Mouse (Mus musculus) liver, embryonic 15.5 days (tissue): ENCODE measurements around the gene Cep89. TPM values are rescaled to one million over a fixed set of nuclear protein-coding genes. Genes with fewer than 3 reads are reported as not detected.

Experiments
- ATAC-seq: fragments of 200-750 bp; cut with Nextera tagmentation; 2 replicates; pipeline ENCODE4 v1.8.0; 2017; ENCODE audit warnings: moderate number of reproducible peaks, mild to moderate bottlenecking, moderate library complexity; ENCODE audit not compliant: insufficient read depth
- H3K27ac ChIP-seq: fragments of 300-500 bp; sonication (generic); replicated peaks from 2 replicates; pipeline ENCODE4 v1.5.1; 2015; ENCODE audit warnings: mild to moderate bottlenecking, inconsistent platforms
- H3K27me3 ChIP-seq: fragments of 300-500 bp; sonication (generic); 2 replicates; pipeline ENCODE4 v1.6.1; 2015; ENCODE audit warnings: mild to moderate bottlenecking, inconsistent platforms
- H3K36me3 ChIP-seq: fragments of 300-500 bp; sonication (generic); replicated peaks from 2 replicates; pipeline ENCODE4 v1.6.1; 2015; ENCODE audit warnings: moderate library complexity, mild to moderate bottlenecking, inconsistent platforms
- H3K4me1 ChIP-seq: fragments of 300-500 bp; sonication (generic); replicated peaks from 2 replicates; pipeline ENCODE4 v1.6.1; 2015; ENCODE audit warnings: inconsistent platforms
- H3K4me2 ChIP-seq: fragments of 300-500 bp; sonication (generic); 2 replicates; pipeline ENCODE4 v1.6.1; 2015; ENCODE audit warnings: moderate library complexity, mild to moderate bottlenecking, inconsistent platforms
- H3K4me3 ChIP-seq: fragments of 300-500 bp; sonication (generic); replicated peaks from 2 replicates; pipeline ENCODE4 v1.5.1; 2015; ENCODE audit warnings: mild to moderate bottlenecking, inconsistent platforms
- H3K9ac ChIP-seq: fragments of 300-500 bp; sonication (generic); 2 replicates; pipeline ENCODE4 v1.6.1; 2015; ENCODE audit warnings: moderate library complexity, mild to moderate bottlenecking, inconsistent platforms
- H3K9me3 ChIP-seq: fragments of 300-500 bp; sonication (generic); replicated peaks from 2 replicates; pipeline ENCODE4 v1.6.1; 2016; ENCODE audit warnings: inconsistent platforms
- WGBS: fragments of 180-500 bp; shearing (Covaris S2); methylation state at CpG from one replicate; pipeline ENCODE4 v1.1.7; 2015; ENCODE audit warnings: mixed read lengths; ENCODE audit not compliant: insufficient replicate concordance; 5-methylcytosine and 5-hydroxymethylcytosine counted together
- polyA plus RNA-seq: library from polyadenylated mRNA; unstranded; fragments of >200 nt; fragmentation: Nextera tagmentation; extraction: Ambion mirVana; gene quantifications from 2 replicates; pipeline ENCODE4 v1.2.1, GENCODE M21; 2015

Cep89 gene
- polyA plus RNA-seq, 1 experiment from 2014 or later = 19.4 TPM

GRCm38 (mm10) chr7:35365161-35365910, 31.5 kb upstream of the Cep89 start:
- 0 out of 2 replicates have a peak, but pooled peaks cover 7% of the 10 kb centered on the region for H3K4me1 ChIP-seq
- H3K27me3 ChIP-seq = no peaks in the 10 kb centered on the region
- no peak for ATAC-seq
- no peak overlapping the region for H3K4me2 ChIP-seq
- no peak overlapping the region for H3K27ac ChIP-seq
- 67% methylated on average over 12 of the region's 12 CpGs for WGBS
- H3K36me3 ChIP-seq = 0 out of 2 replicates have a peak, but pooled peaks cover 6% of the 10 kb centered on the region
- no peaks in the 10 kb centered on the region for H3K9me3 ChIP-seq
- H3K4me3 ChIP-seq = no peak overlapping the region
- H3K9ac ChIP-seq = no peak overlapping the region

GRCm38 (mm10) chr7:35371096-35371495, 25.7 kb upstream of the Cep89 start:
- 75% methylated on average over 14 of the region's 14 CpGs for WGBS

GRCm38 (mm10) chr7:35372483-35373017, 24.3 kb upstream of the Cep89 start:
- Histone ChIP-seq H3K36me3 (0 out of 2 replicates have a peak, but pooled peaks cover 3% of the 10 kb centered on the region), H3K4me3 (no peak overlapping the region), H3K4me2 (no peak overlapping the region), H3K9ac (no peak overlapping the region), H3K27me3 (no peaks in the 10 kb centered on the region), H3K9me3 (no peaks in the 10 kb centered on the region), H3K27ac (no peak overlapping the region), H3K4me1 (no peaks in the 10 kb centered on the region)
- WGBS = 71% methylated on average over 14 of the region's 14 CpGs
- ATAC-seq = no peak

More at GRCm38 (mm10) chr7:35371096-35371495, 25.7 kb upstream of the Cep89 start:
- H3K27ac ChIP-seq = no peak overlapping the region
- no peak overlapping the region for H3K9ac ChIP-seq
- 0 out of 2 replicates have a peak, but pooled peaks cover 6% of the 10 kb centered on the region for H3K36me3 ChIP-seq
- no peaks in the 10 kb centered on the region for H3K4me1 ChIP-seq
- H3K27me3 ChIP-seq = no peaks in the 10 kb centered on the region
- H3K4me2 ChIP-seq = no peak overlapping the region
- no peaks in the 10 kb centered on the region for H3K9me3 ChIP-seq
- ATAC-seq = no peak
- H3K4me3 ChIP-seq = no peak overlapping the region

GRCm38 (mm10) chr7:35373146-35373989, 23.5 kb upstream of the Cep89 start:
- Histone ChIP-seq H3K4me3 (no peak overlapping the region), H3K27me3 (no peaks in the 10 kb centered on the region), H3K9ac (no peak overlapping the region), H3K36me3 (0 out of 2 replicates have a peak, but pooled peaks cover under 1% of the 10 kb centered on the region), H3K4me1 (no peaks in the 10 kb centered on the region), H3K27ac (no peak overlapping the region), H3K4me2 (no peak overlapping the region), H3K9me3 (no peaks in the 10 kb centered on the region)
- ATAC-seq = no peak
- WGBS = 56% methylated on average over 16 of the region's 16 CpGs

- Histone ChIP-seq H3K4me3 (no peak overlapping the region), H3K36me3 (no peaks in the 10 kb centered on the region), H3K27me3 (no peaks in the 10 kb centered on the region; the same call in 1 of the 2 replicates), H3K9ac (no peak overlapping the region), H3K4me1 (no peaks in the 10 kb centered on the region; the same call in 1 of the 2 replicates), H3K4me2 (no peak overlapping the region), H3K9me3 (no peaks in the 10 kb centered on the region), H3K27ac (no peak overlapping the region)
- no peak for ATAC-seq
- 67% methylated on average over 7 of the region's 7 CpGs for WGBS
These were observed 22.6 kb upstream of the Cep89 start for GRCm38 (mm10) chr7:35374265-35374664.

- Histone ChIP-seq H3K27me3 (no peaks in the 10 kb centered on the region; the same call in 1 of the 2 replicates), H3K9ac (no peak overlapping the region), H3K4me2 (no peak overlapping the region), H3K36me3 (no peaks in the 10 kb centered on the region), H3K27ac (no peak overlapping the region), H3K4me3 (no peak overlapping the region), H3K4me1 (peaks cover 4% of the 10 kb centered on the region; the same call in 1 of the 2 replicates), H3K9me3 (no peaks in the 10 kb centered on the region)
- WGBS = 80% methylated on average over 9 of the region's 9 CpGs
- no peak for ATAC-seq
These were observed 20.2 kb upstream of the Cep89 start for GRCm38 (mm10) chr7:35376623-35377022.

- Histone ChIP-seq H3K4me2 (no peak overlapping the region), H3K36me3 (peaks cover 3% of the 10 kb centered on the region; the same call in 1 of the 2 replicates), H3K27ac (no peak overlapping the region), H3K9me3 (no peaks in the 10 kb centered on the region), H3K9ac (no peak overlapping the region), H3K27me3 (no peaks in the 10 kb centered on the region; the same call in 1 of the 2 replicates), H3K4me1 (peaks cover 4% of the 10 kb centered on the region; the same call in 1 of the 2 replicates), H3K4me3 (no peak overlapping the region)
- ATAC-seq = no peak
- WGBS = 45% methylated on average over 14 of the region's 16 CpGs
These were observed 17.2 kb upstream of the Cep89 start for GRCm38 (mm10) chr7:35379492-35380119.

- no peak overlapping the region for H3K9ac ChIP-seq
- H3K9me3 ChIP-seq = no peaks in the 10 kb centered on the region
- no peak for ATAC-seq
- H3K4me2 ChIP-seq = no peak overlapping the region
- WGBS = 61% methylated on average over 8 of the region's 8 CpGs
- no peak overlapping the region for H3K4me3 ChIP-seq
- H3K27ac ChIP-seq = no peak overlapping the region
- peaks cover 4% of the 10 kb centered on the region; the same call in 1 of the 2 replicates for H3K4me1 ChIP-seq
- peaks cover 4% of the 10 kb centered on the region; the same call in 1 of the 2 replicates for H3K36me3 ChIP-seq
- H3K27me3 ChIP-seq = no peaks in the 10 kb centered on the region; the same call in 1 of the 2 replicates
These were observed 16.5 kb upstream of the Cep89 start for GRCm38 (mm10) chr7:35380351-35380750.

- no peak overlapping the region for H3K27ac ChIP-seq
- no peaks in the 10 kb centered on the region for H3K9me3 ChIP-seq
- peaks cover 13% of the 10 kb centered on the region; the same call in 1 of the 2 replicates for H3K36me3 ChIP-seq
- H3K4me1 ChIP-seq = peaks cover 4% of the 10 kb centered on the region; the same call in 1 of the 2 replicates
- WGBS = 62% methylated on average over 15 of the region's 16 CpGs
- no peak for ATAC-seq
- no peak overlapping the region for H3K4me3 ChIP-seq
- no peaks in the 10 kb centered on the region; the same call in 1 of the 2 replicates for H3K27me3 ChIP-seq
- no peak overlapping the region for H3K4me2 ChIP-seq
- no peak overlapping the region for H3K9ac ChIP-seq
These were observed 15.0 kb upstream of the Cep89 start for GRCm38 (mm10) chr7:35381861-35382260.

GRCm38 (mm10) chr7:35382706-35383353, 14.0 kb upstream of the Cep89 start:
- Histone ChIP-seq H3K9ac (no peak overlapping the region), H3K4me1 (peaks cover 4% of the 10 kb centered on the region; the same call in 1 of the 2 replicates), H3K27me3 (no peaks in the 10 kb centered on the region; the same call in 1 of the 2 replicates), H3K4me2 (no peak overlapping the region), H3K9me3 (no peaks in the 10 kb centered on the region), H3K27ac (no peak overlapping the region), H3K36me3 (peaks cover 13% of the 10 kb centered on the region; the same call in 1 of the 2 replicates), H3K4me3 (no peak overlapping the region)
- 28% methylated on average over 2 of the region's 2 CpGs for WGBS
- no peak for ATAC-seq
